Mouse (Mus musculus) MEL (cell line): ENCODE measurements around the gene Zfp575.

Source experiments
- CTCF ChIP-seq, 3 experiments: IDR thresholded peaks in 2 of 3; conservative IDR thresholded peaks in 1 of 3; 2 replicates each; pipeline ENCODE4 v1.5.1; 2011 to 2012; ENCODE audit warnings: low read length in 3 of 3, low read depth in 2 of 3, mild to moderate bottlenecking in 2 of 3, improper control_type of control experiment in 1 of 3, inconsistent platforms in 1 of 3, mixed read lengths in 1 of 3, moderate library complexity in 1 of 3; ENCODE audit not compliant: control insufficient read depth in 1 of 3, insufficient read depth in 1 of 3, poor library complexity in 1 of 3, severe bottlenecking in 1 of 3
- E2F4 ChIP-seq: IDR thresholded peaks from 2 replicates; pipeline ENCODE4 v1.6.1; 2011; ENCODE audit warnings: low read depth, low read length, improper control_type of control experiment, borderline replicate concordance
- ETS1 ChIP-seq: IDR thresholded peaks from 2 replicates; pipeline ENCODE4 v1.6.1; 2012; ENCODE audit warnings: low read depth, mild to moderate bottlenecking, inconsistent platforms, low read length, improper control_type of control experiment, moderate library complexity
- GABPA ChIP-seq: IDR thresholded peaks from 2 replicates; pipeline ENCODE4 v1.6.1; 2012; ENCODE audit warnings: low read depth, mild to moderate bottlenecking, inconsistent platforms, low read length, improper control_type of control experiment, moderate library complexity
- GATA1 ChIP-seq: IDR thresholded peaks from 2 replicates; pipeline ENCODE4 v1.6.1; 2011; ENCODE audit warnings: low read depth, low read length, improper control_type of control experiment
- MAX ChIP-seq: IDR thresholded peaks from 2 replicates; pipeline ENCODE4 v1.6.1; 2011; ENCODE audit warnings: low read length, improper control_type of control experiment
- MAZ ChIP-seq: IDR thresholded peaks from 2 replicates; pipeline ENCODE4 v1.6.1; 2012; ENCODE audit warnings: low read depth, mild to moderate bottlenecking, inconsistent platforms, low read length, improper control_type of control experiment
- POLR2A ChIP-seq, 2 experiments: IDR thresholded peaks; 2 replicates each; pipeline ENCODE4 v1.6.1; 2011 to 2012; ENCODE audit warnings: low read length in 2 of 2, mild to moderate bottlenecking in 2 of 2, control low read depth in 1 of 2, improper control_type of control experiment in 1 of 2, low read depth in 1 of 2, moderate library complexity in 1 of 2; ENCODE audit not compliant: control insufficient read depth in 1 of 2, insufficient read depth in 1 of 2, poor library complexity in 1 of 2
- ZNF384 ChIP-seq: IDR thresholded peaks from 2 replicates; pipeline ENCODE4 v1.6.1; 2012; ENCODE audit warnings: low read depth, mild to moderate bottlenecking, inconsistent platforms, low read length, improper control_type of control experiment

DNA sequence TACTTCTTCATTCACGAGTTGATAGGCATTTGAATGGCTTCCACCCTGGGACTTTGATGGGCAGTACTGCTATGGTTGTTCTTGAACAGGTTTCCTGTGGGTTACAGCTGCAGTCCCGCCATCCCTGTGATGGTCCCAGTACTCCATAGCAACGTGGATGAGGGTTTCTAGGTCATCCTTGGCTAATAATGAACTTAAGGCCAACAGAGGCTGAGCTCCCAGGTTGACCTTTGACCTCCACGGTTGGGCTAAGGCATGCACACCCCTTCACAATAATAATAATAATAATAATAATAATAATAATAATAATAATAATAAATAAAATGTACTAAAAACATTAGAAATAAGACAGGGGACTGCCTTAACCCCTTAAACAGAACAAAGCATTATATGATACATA, 10.7 kb upstream of the Zfp575 start:
- TF ChIP-seq MAX (no peak), POLR2A (IDR thresholded peaks at IDR 0.05; ENCODE audit: control insufficient read depth in 1 of 2, insufficient read depth in 1 of 2, low read depth in 1 of 2, low read length in 2 of 2, poor library complexity in 1 of 2) (no peak), CTCF (IDR thresholded peaks at IDR 0.05 in 2 of 3, conservative IDR thresholded peaks at IDR 0.05 in 1 of 3; ENCODE audit: control insufficient read depth in 1 of 3, insufficient read depth in 1 of 3, low read depth in 2 of 3, low read length in 3 of 3, poor library complexity in 1 of 3, severe bottlenecking in 1 of 3) (no peak), GATA1 (no peak), ETS1 (no peak), E2F4 (no peak), GABPA (no peak), MAZ (no peak), ZNF384 (no peak)
